Comparison of ENCODE assay signal across 9 mouse cellular contexts in the genomic region with DNA sequence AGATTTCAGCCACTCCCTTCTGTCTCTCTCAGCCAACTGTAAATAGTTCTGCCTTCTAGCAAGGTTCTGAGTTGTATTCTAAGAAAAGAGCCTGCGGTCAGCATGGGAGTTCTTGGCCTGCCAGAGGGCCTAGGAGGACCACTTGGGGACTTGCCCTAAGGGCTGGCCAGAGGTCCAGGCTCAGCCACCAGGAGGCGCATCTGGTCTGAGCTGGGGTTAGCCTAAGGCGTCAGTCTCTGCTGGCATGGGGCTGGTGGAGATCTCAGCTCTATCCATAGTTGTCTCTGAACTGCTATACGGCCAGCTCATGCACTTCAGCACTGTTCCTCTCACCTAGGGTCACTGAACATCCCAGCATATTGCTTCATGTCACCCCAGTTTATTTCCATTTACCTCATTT. TPM values are rescaled to one million over a fixed set of nuclear protein-coding genes. Genes with fewer than 3 reads are reported as not detected.
DNase-seq lines count a peak whose midpoint lies in the region; ATAC-seq and TF ChIP-seq lines count a peak whose summit lies in the region.
"Had no signal": no experiment of that assay in that cellular context is flagged by ENCODE, and none has a peak within 500 bp of the region (broad histone marks: within the 10 kb centered on the region; RNA-seq: fewer than 3 reads in every experiment).

No protein-coding gene starts in this region.

- peaks cover 17% of the 10 kb centered on the region; the same call in 1 of the 2 replicates for H3K4me1 ChIP-seq in forebrain, postnatal 0 days (ENCODE audit: insufficient read depth)
- peaks cover 12% of the 10 kb centered on the region for H3K4me1 ChIP-seq in forebrain, embryonic 14.5 days (ENCODE audit: control insufficient read depth, insufficient read depth, low read length)
- peaks cover 7 to 15% of the 10 kb centered on the region in 2 experiments for H3K4me1 ChIP-seq in liver, embryonic 14.5 days (replicated peaks; ENCODE audit: control insufficient read depth in 2 of 2, insufficient read depth in 2 of 2, low read length in 1 of 2)

- WGBS in forebrain, postnatal 0 days, result 30% methylated on average over 4 of the region's 4 CpGs
- WGBS in forebrain, embryonic 14.5 days, result 34% methylated on average over 4 of the region's 4 CpGs
- 39% methylated on average over 4 of the region's 4 CpGs for WGBS in liver, embryonic 14.5 days (ENCODE audit: insufficient replicate concordance)

- TF ChIP-seq CTCF in forebrain, postnatal 0 days (IDR thresholded peaks at IDR 0.05; ENCODE audit: low read depth), result peak; percentile 52
- peak; percentile 82 for TF ChIP-seq CTCF in liver, embryonic 14.5 days (IDR thresholded peaks at IDR 0.05; ENCODE audit: low read depth)

- no peak for TF ChIP-seq EP300 in liver, embryonic 14.5 days (IDR thresholded peaks at IDR 0.05; ENCODE audit: low read depth)

- no peaks in the 10 kb centered on the region for H3K9me3 ChIP-seq in forebrain, postnatal 0 days (ENCODE audit: low read length)
- H3K9me3 ChIP-seq in forebrain, embryonic 14.5 days (replicated peaks; ENCODE audit: control insufficient read depth, low read length), result no peaks in the 10 kb centered on the region
- no peaks in the 10 kb centered on the region for H3K9me3 ChIP-seq in liver, embryonic 14.5 days (ENCODE audit: control insufficient read depth, low read length)

- no peak for DNase-seq in forebrain, postnatal 0 days
- DNase-seq in forebrain, embryonic 14.5 days (ENCODE audit: low spot score), result no peak
- peak; percentile 58 for DNase-seq in ovary, postnatal 36 days (ENCODE audit: low spot score)
- no peak for DNase-seq in ovary, adult 18-20 months (ENCODE audit: low spot score)
- DNase-seq in cerebellum, adult 9-11 months, result peak; percentile 52
- no peak for DNase-seq in liver, embryonic 14.5 days (ENCODE audit: low read depth in 3 of 3, low spot score in 3 of 3)
- DNase-seq in thymus, postnatal 25 days, result peak; percentile 42
- DNase-seq in left cerebral cortex, adult 9 months (ENCODE audit: low spot score in 2 of 2), result no peak

- H3K27ac ChIP-seq in forebrain, postnatal 0 days (ENCODE audit: low read depth, low read length), result no peak overlapping the region
- H3K27ac ChIP-seq in forebrain, embryonic 14.5 days (ENCODE audit: low read depth, low read length), result no peak overlapping the region
- H3K27ac ChIP-seq in liver, embryonic 14.5 days, result no peak overlapping the region

- H3K4me2 ChIP-seq in forebrain, postnatal 0 days (ENCODE audit: low read depth), result no peak overlapping the region
- no peak overlapping the region for H3K4me2 ChIP-seq in forebrain, embryonic 14.5 days (ENCODE audit: low read length)
- no peak overlapping the region for H3K4me2 ChIP-seq in liver, embryonic 14.5 days (ENCODE audit: low read depth)

- no peaks in the 10 kb centered on the region for H3K27me3 ChIP-seq in forebrain, postnatal 0 days (ENCODE audit: insufficient read depth, low read length)
- H3K27me3 ChIP-seq in forebrain, embryonic 14.5 days (replicated peaks; ENCODE audit: control insufficient read depth, insufficient read depth, low read length), result no peaks in the 10 kb centered on the region
- no peaks in the 10 kb centered on the region for H3K27me3 ChIP-seq in liver, embryonic 14.5 days (ENCODE audit: control insufficient read depth, insufficient read depth, low read length)

- H3K4me3 ChIP-seq in forebrain, postnatal 0 days (ENCODE audit: low read depth, low read length), result no peak overlapping the region
- no peak overlapping the region for H3K4me3 ChIP-seq in forebrain, embryonic 14.5 days (ENCODE audit: low read depth, low read length)
- no peak overlapping the region for H3K4me3 ChIP-seq in liver, embryonic 14.5 days (ENCODE audit: insufficient read depth in 1 of 2, low read depth in 2 of 2, low read length in 2 of 2)

- ATAC-seq in forebrain, postnatal 0 days, result no peak
- no peak for ATAC-seq in forebrain, embryonic 14.5 days
- ATAC-seq in liver, embryonic 14.5 days (ENCODE audit: insufficient read depth), result no peak

- no peak overlapping the region for H3K9ac ChIP-seq in forebrain, postnatal 0 days
- H3K9ac ChIP-seq in forebrain, embryonic 14.5 days (ENCODE audit: low read length), result no peak overlapping the region
- H3K9ac ChIP-seq in liver, embryonic 14.5 days (replicated peaks), result no peak overlapping the region

- H3K36me3 ChIP-seq in forebrain, postnatal 0 days (ENCODE audit: insufficient read depth), result no peaks in the 10 kb centered on the region
- no peaks in the 10 kb centered on the region for H3K36me3 ChIP-seq in forebrain, embryonic 14.5 days (ENCODE audit: control insufficient read depth, insufficient read depth, low read length)
- no peaks in the 10 kb centered on the region for H3K36me3 ChIP-seq in liver, embryonic 14.5 days (replicated peaks; ENCODE audit: control insufficient read depth, insufficient read depth, low read depth)

RNA-seq across cellular contexts. Expression of gene Nacc2, which starts 30.3 kb away (rescaled TPM):
- 18.5 and 18.9 TPM in 2 replicates for total RNA-seq in forebrain, postnatal 0 days (2014; rRNA removed)
- polyA plus RNA-seq in forebrain, postnatal 0 days (2015; fragmentation: Nextera tagmentation; extraction: Ambion mirVana), result 12.3 and 18.3 TPM in 2 replicates
- 6.1 and 11.8 TPM in 2 replicates for polyA plus RNA-seq in forebrain, embryonic 14.5 days (2014; fragmentation: Nextera tagmentation; extraction: Ambion mirVana)
- polyA plus RNA-seq in liver, embryonic 14.5 days (2012; rRNA removed), result 1.4 TPM in 2 replicates
- 2.4 and 3.1 TPM in 2 replicates for polyA plus RNA-seq in liver, embryonic 14.5 days (2014; fragmentation: Nextera tagmentation; extraction: Ambion mirVana)

RNA-seq across cellular contexts. Expression of gene Lhx3, which starts 54.8 kb away (rescaled TPM):
- total RNA-seq in forebrain, postnatal 0 days (2014; rRNA removed), result 0.08 TPM in 1 of 2 replicates, not detected in the other
- polyA plus RNA-seq in forebrain, postnatal 0 days (2015; fragmentation: Nextera tagmentation; extraction: Ambion mirVana), result 0.06 TPM in 1 of 2 replicates, not detected in the other
- not detected in 2 replicates for polyA plus RNA-seq in forebrain, embryonic 14.5 days (2014; fragmentation: Nextera tagmentation; extraction: Ambion mirVana)
- 0.02 TPM in 1 of 2 replicates, not detected in the other for polyA plus RNA-seq in liver, embryonic 14.5 days (2012; rRNA removed)
- polyA plus RNA-seq in liver, embryonic 14.5 days (2014; fragmentation: Nextera tagmentation; extraction: Ambion mirVana), result not detected in 2 replicates
- total RNA-seq: hematopoietic stem cell, adult 5-6 weeks had no signal

Comparison
In these comparisons a context has a peak if more than half of its experiments do, and no peak if none do; other contexts are left out.
1. DNase-seq: peak in ovary, postnatal 36 days (single experiment), cerebellum, adult 9-11 months (single experiment) and thymus, postnatal 25 days (single experiment); none in forebrain, postnatal 0 days (single experiment), forebrain, embryonic 14.5 days (single experiment), ovary, adult 18-20 months (single experiment), liver, embryonic 14.5 days (0 of 3) and left cerebral cortex, adult 9 months (0 of 2).